Mouse (Mus musculus) liver, embryonic 14.5 days (tissue): ENCODE measurements around the gene Mrs2. TPM values are rescaled to one million over a fixed set of nuclear protein-coding genes. Genes with fewer than 3 reads are reported as not detected.

Experiments
- ATAC-seq: fragments of 200-750 bp; cut with Nextera tagmentation; 2 replicates; pipeline ENCODE4 v1.8.0; 2017; ENCODE audit warnings: moderate number of reproducible peaks, mild to moderate bottlenecking, moderate library complexity; ENCODE audit not compliant: insufficient read depth
- DNase-seq, 3 experiments: peaks; one replicate each; pipeline ENCODE4 v3.0.0-alpha.2; 2012 to 2013; ENCODE audit warnings: low read depth in 3 of 3, low spot score in 3 of 3
- H3K27ac ChIP-seq: fragments of 300-500 bp; sonication (generic); 2 replicates; pipeline ENCODE4 v1.5.1; 2014; ENCODE audit warnings: moderate library complexity, mild to moderate bottlenecking, control low read depth, inconsistent platforms
- H3K27me3 ChIP-seq: fragments of 300-500 bp; sonication (generic); 2 replicates; pipeline ENCODE4 v1.6.1; 2014; ENCODE audit warnings: mild to moderate bottlenecking, low read length, moderate library complexity; ENCODE audit not compliant: control insufficient read depth, insufficient read depth
- H3K36me3 ChIP-seq: fragments of 300-500 bp; sonication (generic); replicated peaks from 2 replicates; pipeline ENCODE4 v1.6.1; 2014; ENCODE audit warnings: low read depth; ENCODE audit not compliant: control insufficient read depth, insufficient read depth
- H3K4me1 ChIP-seq, 2 experiments: fragments of 200-500 bp in 1 of 2; fragments of 300-500 bp in 1 of 2; sonication (generic) in 1 of 2; replicated peaks; 2 replicates each; pipeline ENCODE4 v1.6.1; 2012 to 2014; ENCODE audit warnings: antibody characterized with exemption in 1 of 2, inconsistent platforms in 1 of 2, low read length in 1 of 2; ENCODE audit not compliant: control insufficient read depth in 2 of 2, insufficient read depth in 2 of 2
- H3K4me2 ChIP-seq: fragments of 300-500 bp; sonication (generic); 2 replicates; pipeline ENCODE4 v1.6.1; 2014; ENCODE audit warnings: low read depth, mild to moderate bottlenecking, control low read depth, moderate library complexity
- H3K4me3 ChIP-seq, 2 experiments: fragments of 200-500 bp in 1 of 2; fragments of 300-500 bp in 1 of 2; sonication (generic) in 1 of 2; 2 replicates each; pipeline ENCODE4 v1.5.1; 2012 to 2014; ENCODE audit warnings: low read depth in 2 of 2, low read length in 2 of 2, mild to moderate bottlenecking in 2 of 2, control low read depth in 1 of 2, inconsistent platforms in 1 of 2, moderate library complexity in 1 of 2; ENCODE audit not compliant: insufficient read depth in 1 of 2
- H3K9ac ChIP-seq: fragments of 300-500 bp; sonication (generic); replicated peaks from 2 replicates; pipeline ENCODE4 v1.6.1; 2014; ENCODE audit warnings: mild to moderate bottlenecking, control low read depth, moderate library complexity
- H3K9me3 ChIP-seq: fragments of 300-500 bp; sonication (generic); 2 replicates; pipeline ENCODE4 v1.6.1; 2016; ENCODE audit warnings: low read length, mixed read lengths; ENCODE audit not compliant: control insufficient read depth
- CTCF ChIP-seq: IDR thresholded peaks from 2 replicates; pipeline ENCODE4 v1.5.1; 2016; ENCODE audit warnings: antibody characterized with exemption, low read depth, control low read depth
- EP300 ChIP-seq: IDR thresholded peaks from 2 replicates; pipeline ENCODE4 v1.6.1; 2016; ENCODE audit warnings: antibody characterized with exemption, low read depth
- WGBS: fragments of 180-500 bp; shearing (Covaris S2); extraction: QIAGEN DNeasy Blood & Tissue Kit; methylation state at CpG from one replicate; pipeline ENCODE4 v1.1.7; 2014; ENCODE audit not compliant: insufficient replicate concordance; 5-methylcytosine and 5-hydroxymethylcytosine counted together
- polyA plus RNA-seq, 2 experiments: library from polyadenylated mRNA; depleted of rRNA in 1 of 2; stranded (reverse) in 1 of 2; unstranded in 1 of 2; fragments of >200 nt; fragmentation: Nextera tagmentation in 1 of 2; extraction: Ambion mirVana in 1 of 2; gene quantifications; 2 replicates each; pipeline versions ENCODE4 v1.2.1 to v1.2.3; 2012 to 2014

Mrs2 gene
- polyA plus RNA-seq, 2 experiments: 8.4 to 17.7 TPM

DNA sequence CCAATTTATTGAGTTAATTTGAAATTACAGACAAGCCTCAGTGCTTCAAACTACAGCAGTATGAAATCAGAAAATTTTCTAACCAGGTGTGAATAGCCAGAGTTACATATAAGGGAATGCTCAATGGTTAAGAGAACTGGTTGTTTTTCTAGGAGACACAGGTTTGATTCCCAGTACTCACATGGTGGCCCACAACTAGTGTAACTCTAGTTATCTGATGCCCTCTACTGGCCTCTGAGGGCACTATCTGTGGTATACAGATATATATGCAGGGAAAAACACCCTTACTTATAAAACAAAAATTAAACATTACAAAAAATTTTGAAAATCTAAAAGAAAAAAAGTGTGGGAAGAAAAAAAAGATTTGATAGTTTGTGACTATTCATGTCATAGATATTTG is 17.2 kb downstream of the Mrs2 start:
- H3K4me1 ChIP-seq: no peaks in the 10 kb centered on the region; a peak in 1 of 4 replicates
- peaks cover 21% of the 10 kb centered on the region for H3K36me3 ChIP-seq
- no peak for DNase-seq
- H3K27ac ChIP-seq: no peak overlapping the region
- no peaks in the 10 kb centered on the region for H3K9me3 ChIP-seq
- TF ChIP-seq CTCF (peak; percentile 31; the same call in 1 of the 2 replicates), EP300 (no peak)
- H3K27me3 ChIP-seq: no peaks in the 10 kb centered on the region
- no peak overlapping the region for H3K4me2 ChIP-seq
- no peak for ATAC-seq
- H3K4me3 ChIP-seq: no peak overlapping the region
- H3K9ac ChIP-seq: no peak overlapping the region

DNA sequence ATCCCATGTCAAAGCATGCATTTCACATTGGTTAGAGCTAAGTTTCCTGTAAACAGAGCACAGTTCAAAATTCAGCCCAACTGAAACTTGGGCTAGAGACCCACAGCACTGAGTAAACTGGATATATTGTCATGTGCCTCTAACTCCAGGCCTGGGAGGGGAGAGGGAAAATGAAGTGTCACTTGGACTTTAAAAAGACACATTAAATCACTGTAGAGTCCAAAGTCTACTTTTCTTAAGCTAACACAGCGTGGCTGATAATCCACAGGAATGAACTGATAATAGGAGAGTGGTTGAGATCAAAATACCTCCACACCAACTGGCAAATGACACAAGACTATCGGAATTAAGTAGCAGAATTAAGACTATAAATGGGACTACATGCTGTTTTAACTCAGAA is 20.6 kb downstream of the Mrs2 start:
- ATAC-seq: 0 out of 2 replicates have a peak, but pooled peaks have one; percentile 18
- H3K9ac ChIP-seq: no peak overlapping the region; the same call in 1 of the 2 replicates
- no peaks in the 10 kb centered on the region for H3K9me3 ChIP-seq
- no peak overlapping the region for H3K27ac ChIP-seq
- no peak overlapping the region for H3K4me2 ChIP-seq
- H3K27me3 ChIP-seq: no peaks in the 10 kb centered on the region
- TF ChIP-seq EP300 (no peak), CTCF (no peak)
- 68% methylated on average over 2 of the region's 2 CpGs for WGBS
- DNase-seq: no peak
- H3K36me3 ChIP-seq: peaks cover 39% of the 10 kb centered on the region
- no peak overlapping the region for H3K4me3 ChIP-seq
- H3K4me1 ChIP-seq: no peaks in the 10 kb centered on the region; a peak in 1 of 4 replicates

DNA sequence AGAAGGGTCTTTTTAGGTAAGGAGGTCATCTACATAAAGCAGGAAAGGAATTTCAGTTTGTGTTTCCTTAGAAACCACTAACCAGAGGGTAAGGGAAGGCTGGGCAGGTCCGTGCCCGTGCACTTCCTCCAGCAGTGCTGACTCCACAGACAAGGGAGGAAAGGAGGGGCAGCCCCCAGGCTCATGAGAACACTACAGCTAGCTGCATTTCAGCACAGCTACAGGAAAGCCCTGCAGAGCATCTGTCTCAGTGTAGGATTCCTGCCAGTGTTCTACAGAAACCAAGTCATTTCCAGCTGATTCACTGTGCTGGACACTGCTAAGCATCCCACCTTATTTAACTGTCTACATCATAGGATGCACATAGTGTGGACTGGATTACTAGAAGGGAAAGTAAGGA is 27.0 kb downstream of the Mrs2 start:
- no peak for DNase-seq

DNA sequence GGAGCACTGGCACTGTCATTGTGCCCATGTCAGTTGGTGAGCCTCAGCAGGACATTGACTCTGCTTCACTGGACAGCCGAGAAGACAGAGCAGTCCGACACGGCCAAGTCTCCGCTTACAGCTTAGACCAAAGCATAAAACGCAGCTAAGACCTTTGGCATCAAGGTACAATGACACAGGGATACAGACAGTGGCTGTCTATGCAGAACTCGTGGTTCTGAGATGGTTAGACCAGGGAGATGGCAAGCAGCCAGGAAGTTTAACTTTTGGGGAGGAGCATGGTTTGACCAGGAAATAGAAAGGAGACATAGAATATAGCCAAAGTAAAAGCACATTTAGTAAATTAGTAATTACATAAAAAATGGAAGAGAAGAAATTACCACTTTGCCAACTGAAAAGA is 31.2 kb downstream of the Mrs2 start:
- H3K4me2 ChIP-seq: no peak overlapping the region
- WGBS: 78% methylated on average over 6 of the region's 6 CpGs
- H3K36me3 ChIP-seq: peaks cover 6% of the 10 kb centered on the region
- no peak for DNase-seq
- no peaks in the 10 kb centered on the region for H3K27me3 ChIP-seq
- TF ChIP-seq CTCF (no peak), EP300 (no peak)
- H3K9ac ChIP-seq: no peak overlapping the region
- no peak overlapping the region for H3K4me3 ChIP-seq
- ATAC-seq: no peak
- H3K9me3 ChIP-seq: no peaks in the 10 kb centered on the region
- no peak overlapping the region for H3K27ac ChIP-seq
- no peaks in the 10 kb centered on the region for H3K4me1 ChIP-seq

More for the DNA sequence above, 27.0 kb downstream of the Mrs2 start:
- 27% methylated on average over 2 of the region's 2 CpGs for whole genome bisulfite sequencing
- ATAC-seq: peak; percentile 18; the same call in 1 of the 2 replicates
- no peaks in the 10 kb centered on the region for H3K27me3 ChIP-seq
- H3K9ac ChIP-seq: no peak overlapping the region
- no peaks in the 10 kb centered on the region for H3K4me1 ChIP-seq
- no peak overlapping the region for H3K4me3 ChIP-seq
- H3K9me3 ChIP-seq: no peaks in the 10 kb centered on the region
- H3K27ac ChIP-seq: no peak overlapping the region
- peaks cover 34% of the 10 kb centered on the region for H3K36me3 ChIP-seq
- no peak overlapping the region for H3K4me2 ChIP-seq
- TF ChIP-seq CTCF: no peak
- no peak for TF ChIP-seq EP300

DNA sequence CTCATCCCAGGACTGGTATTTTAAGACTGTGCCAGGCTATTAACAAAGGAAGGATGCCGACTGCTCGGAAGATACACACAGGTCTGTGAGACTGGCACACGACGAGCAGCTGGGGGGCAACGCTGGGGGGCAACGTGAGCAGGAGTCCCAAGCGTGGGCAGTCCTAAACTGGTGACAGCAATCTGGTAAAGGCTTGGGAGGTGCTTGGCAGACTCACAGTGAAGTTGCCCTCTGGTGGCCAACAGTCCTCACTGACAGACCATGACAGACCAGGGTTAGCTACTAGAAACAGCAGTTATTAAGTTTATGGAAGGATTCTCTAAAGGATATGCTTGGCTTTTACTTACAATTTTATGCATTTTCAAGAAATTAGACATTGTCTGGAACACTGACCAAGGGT is 31.8 kb downstream of the Mrs2 start:
- Histone ChIP-seq H3K36me3 (peaks cover 4% of the 10 kb centered on the region; the same call in 1 of the 2 replicates), H3K4me3 (no peak overlapping the region), H3K27ac (no peak overlapping the region), H3K27me3 (no peaks in the 10 kb centered on the region), H3K9ac (no peak overlapping the region), H3K4me2 (no peak overlapping the region), H3K9me3 (no peaks in the 10 kb centered on the region), H3K4me1 (no peaks in the 10 kb centered on the region)
- peak; percentile 71 for TF ChIP-seq CTCF
- no peak for TF ChIP-seq EP300
- DNase-seq (peak in 1 of 3 experiments; percentile 26), ATAC-seq (peak; percentile 42; the same call in 1 of the 2 replicates)
- 58% methylated on average over 7 of the region's 7 CpGs for WGBS
